Mouse (Mus musculus) CH12.LX (cell line): Measurements from ENCODE around the gene Tac2.

Source experiments
- BHLHE40 ChIP-seq: IDR thresholded peaks from 2 replicates; pipeline ENCODE4 v1.6.1; 2011; ENCODE audit warnings: mild to moderate bottlenecking, low read depth, low read length, improper control_type of control experiment
- CHD1 ChIP-seq: IDR thresholded peaks from 2 replicates; pipeline ENCODE4 v1.6.1; 2012; ENCODE audit warnings: low read depth, low read length, improper control_type of control experiment, inconsistent platforms
- CHD2 ChIP-seq: IDR thresholded peaks from 2 replicates; pipeline ENCODE4 v1.6.1; 2011; ENCODE audit warnings: low read length, improper control_type of control experiment
- CTCF ChIP-seq, 2 experiments: IDR thresholded peaks in 1 of 2; conservative IDR thresholded peaks in 1 of 2; 2 replicates each; pipeline ENCODE4 v1.5.1; 2011 to 2012; ENCODE audit warnings: low read depth in 2 of 2, low read length in 2 of 2, improper control_type of control experiment in 1 of 2, inconsistent platforms in 1 of 2, mild to moderate bottlenecking in 1 of 2, moderate library complexity in 1 of 2
- E2F4 ChIP-seq: IDR thresholded peaks from 2 replicates; pipeline ENCODE4 v1.6.1; 2011; ENCODE audit warnings: low read depth, low read length, improper control_type of control experiment; ENCODE audit not compliant: insufficient replicate concordance
- EP300 ChIP-seq: IDR thresholded peaks from 2 replicates; pipeline ENCODE4 v1.6.1; 2011; ENCODE audit warnings: low read length, improper control_type of control experiment
- IRF4 ChIP-seq: IDR thresholded peaks from 2 replicates; pipeline ENCODE4 v1.6.1; 2014; ENCODE audit warnings: low read depth, mild to moderate bottlenecking, inconsistent platforms, low read length, improper control_type of control experiment
- KAT2A ChIP-seq: IDR thresholded peaks from 2 replicates; pipeline ENCODE4 v1.6.1; 2012; ENCODE audit warnings: low read length, improper control_type of control experiment, inconsistent platforms; ENCODE audit not compliant: insufficient replicate concordance
- MAFK ChIP-seq: IDR thresholded peaks from 2 replicates; pipeline ENCODE4 v1.6.1; 2011; ENCODE audit warnings: low read length, improper control_type of control experiment; ENCODE audit not compliant: insufficient replicate concordance
- MAZ ChIP-seq: IDR thresholded peaks from 2 replicates; pipeline ENCODE4 v1.6.1; 2012; ENCODE audit warnings: low read depth, mild to moderate bottlenecking, inconsistent platforms, low read length, improper control_type of control experiment, moderate library complexity
- POLR2A ChIP-seq: IDR thresholded peaks from 2 replicates; pipeline ENCODE4 v1.6.1; 2011; ENCODE audit warnings: low read depth, mild to moderate bottlenecking, improper control_type of control experiment, low read length
- TCF12 ChIP-seq: IDR thresholded peaks from 2 replicates; pipeline ENCODE4 v1.6.1; 2014; ENCODE audit warnings: low read depth, mild to moderate bottlenecking, inconsistent platforms, low read length, improper control_type of control experiment
- USF1 ChIP-seq: IDR thresholded peaks from 2 replicates; pipeline ENCODE4 v1.6.1; 2014; ENCODE audit warnings: low read depth, mild to moderate bottlenecking, inconsistent platforms, low read length, improper control_type of control experiment
- ZNF384 ChIP-seq: IDR thresholded peaks from 2 replicates; pipeline ENCODE4 v1.6.1; 2012; ENCODE audit warnings: low read depth, low read length, improper control_type of control experiment, inconsistent platforms

DNA sequence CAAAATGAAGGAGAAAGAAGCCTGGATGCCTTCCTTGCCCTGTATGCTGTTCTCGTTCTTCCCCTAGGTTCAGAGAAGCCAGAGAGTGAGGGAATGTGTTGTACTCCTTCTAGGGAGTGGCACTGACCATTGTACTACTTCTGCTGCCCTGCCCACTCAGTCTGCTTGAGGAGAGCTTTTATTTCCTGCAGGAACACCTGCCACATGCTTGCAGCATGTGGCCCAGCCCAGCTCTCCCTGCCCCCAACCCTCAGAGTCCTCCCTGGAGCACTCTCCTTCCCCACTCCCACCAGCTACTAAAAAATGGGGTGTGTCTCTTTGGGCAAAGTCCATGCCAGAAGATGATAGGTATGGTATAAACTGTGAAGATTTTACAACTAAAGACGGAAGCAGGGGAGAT, 20.0 kb upstream of the Tac2 start:
- TF ChIP-seq CHD2 (no peak), CTCF (conservative IDR thresholded peaks at IDR 0.05 in 1 of 2, IDR thresholded peaks at IDR 0.05 in 1 of 2; ENCODE audit: low read depth in 2 of 2, low read length in 2 of 2) (no peak), CHD1 (no peak), IRF4 (no peak), MAZ (no peak), BHLHE40 (no peak), POLR2A (no peak), TCF12 (no peak), ZNF384 (no peak), EP300 (no peak), E2F4 (no peak), KAT2A (no peak), USF1 (no peak), MAFK (no peak)
